Mouse (Mus musculus) limb, embryonic 14.5 days (tissue): ENCODE measurements at regions not wholly inside any gene's neighbourhood (a gene's known extent, or its start where the extent isn't known, plus 50 kb on each side); places are given as distances from the start of the nearest gene placed in this dataset.
"Not testable (repeated sequence)": the region's sequence is repeated elsewhere in the genome, so short reads cannot be mapped to it uniquely, and the experiment has no call there.

ENCODE experiments used
- ATAC-seq: fragments of 200-750 bp; cut with Nextera tagmentation; 2 replicates; pipeline ENCODE4 v1.8.0; 2017; ENCODE audit warnings: low read depth, moderate number of reproducible peaks, moderate TSS enrichment; ENCODE audit not compliant: low FRiP score
- DNase-seq: peaks from one replicate; pipeline ENCODE4 v3.0.0-alpha.2; 2015; ENCODE audit warnings: low spot score
- H3K27ac ChIP-seq: fragments of 300-500 bp; sonication (generic); replicated peaks from 2 replicates; pipeline ENCODE4 v1.5.1; 2014; ENCODE audit warnings: low read depth, mild to moderate bottlenecking, low read length, moderate library complexity, mixed read lengths
- H3K27me3 ChIP-seq: fragments of 300-500 bp; sonication (generic); 2 replicates; pipeline ENCODE4 v1.6.1; 2014; ENCODE audit warnings: low read length, mixed read lengths; ENCODE audit not compliant: control insufficient read depth, insufficient read depth
- H3K36me3 ChIP-seq: fragments of 300-500 bp; sonication (generic); 2 replicates; pipeline ENCODE4 v1.6.1; 2014; ENCODE audit warnings: mild to moderate bottlenecking, low read length, moderate library complexity, mixed read lengths; ENCODE audit not compliant: control insufficient read depth, insufficient read depth
- H3K4me1 ChIP-seq: fragments of 300-500 bp; sonication (generic); 2 replicates; pipeline ENCODE4 v1.6.1; 2014; ENCODE audit warnings: antibody characterized with exemption, low read length, mixed read lengths; ENCODE audit not compliant: control insufficient read depth, insufficient read depth
- H3K4me2 ChIP-seq: fragments of 300-500 bp; sonication (generic); replicated peaks from 2 replicates; pipeline ENCODE4 v1.6.1; 2014; ENCODE audit warnings: low read depth, mild to moderate bottlenecking, low read length, moderate library complexity; ENCODE audit not compliant: severe bottlenecking
- H3K4me3 ChIP-seq: fragments of 300-500 bp; sonication (generic); replicated peaks from 2 replicates; pipeline ENCODE4 v1.5.1; 2014; ENCODE audit warnings: low read length
- H3K9ac ChIP-seq: fragments of 300-500 bp; sonication (generic); 2 replicates; pipeline ENCODE4 v1.6.1; 2014; ENCODE audit warnings: mild to moderate bottlenecking, low read depth, low read length, moderate library complexity; ENCODE audit not compliant: severe bottlenecking
- H3K9me3 ChIP-seq: fragments of 300-500 bp; sonication (generic); 2 replicates; pipeline ENCODE4 v1.6.1; 2016; ENCODE audit warnings: low read length; ENCODE audit not compliant: control insufficient read depth
- POLR2A ChIP-seq: fragments of 200-500 bp; IDR thresholded peaks from 2 replicates; pipeline ENCODE4 v1.8.0; 2012; ENCODE audit warnings: inconsistent platforms, mild to moderate bottlenecking, moderate library complexity, borderline replicate concordance; ENCODE audit not compliant: insufficient read depth, insufficient read length; ENCODE audit errors: extremely low read depth
- WGBS: fragments of 180-500 bp; shearing (Covaris S2); extraction: QIAGEN DNeasy Blood & Tissue Kit; methylation state at CpG from one replicate; pipeline ENCODE4 v1.1.7; 2014; 5-methylcytosine and 5-hydroxymethylcytosine counted together

DNA sequence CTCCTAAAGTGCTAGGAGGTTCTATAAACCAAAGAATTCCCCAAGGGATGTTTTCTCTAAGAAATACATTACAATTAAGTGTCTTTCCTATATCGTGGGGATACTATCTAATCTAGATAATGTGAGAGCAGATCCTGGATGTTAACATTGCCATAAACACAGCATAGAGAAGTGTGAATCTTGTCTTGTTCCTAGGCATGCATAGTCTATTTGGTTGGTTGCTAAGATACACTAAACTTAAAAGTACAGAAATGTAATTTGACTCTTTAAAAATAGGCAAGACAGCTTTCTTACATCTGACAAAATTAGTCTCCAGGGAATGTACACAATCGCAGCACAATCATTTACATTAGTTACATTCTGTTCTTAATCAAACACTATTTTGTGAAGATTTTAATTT lies 75.4 kb upstream of the Usp25 start:
- Histone ChIP-seq H3K36me3 (no peaks in the 10 kb centered on the region), H3K9me3 (no peaks in the 10 kb centered on the region), H3K27ac (no peak overlapping the region), H3K4me1 (no peaks in the 10 kb centered on the region), H3K4me2 (no peak overlapping the region), H3K4me3 (no peak overlapping the region), H3K27me3 (no peaks in the 10 kb centered on the region), H3K9ac (no peak overlapping the region)
- no peak for ATAC-seq
- 72% methylated on average over 2 of the region's 2 CpGs for WGBS
- no peak for TF ChIP-seq POLR2A
- DNase-seq, result no peak

DNA sequence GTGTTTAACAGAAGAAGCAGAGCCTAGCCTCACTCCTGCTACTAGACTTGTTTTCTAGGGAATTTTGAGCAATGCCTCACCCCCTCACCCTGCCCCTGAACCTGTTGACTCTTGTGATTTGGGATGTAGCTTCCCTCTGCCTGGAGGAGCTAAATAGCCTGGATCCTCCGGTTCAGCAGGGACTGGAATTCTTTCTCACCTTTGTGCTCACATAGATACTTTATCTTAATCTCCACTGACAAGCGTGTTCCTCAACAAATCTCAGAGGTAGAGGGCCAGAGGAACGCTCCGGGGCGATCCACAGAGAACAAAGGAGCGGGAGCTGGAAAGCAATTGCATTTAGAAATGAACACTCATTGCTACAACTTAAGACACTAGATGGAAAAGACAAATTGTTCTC lies 85.6 kb upstream of the Usp25 start:
- no peaks in the 10 kb centered on the region for H3K27me3 ChIP-seq
- H3K9ac ChIP-seq, result no peak overlapping the region
- WGBS, result 76% methylated on average over 6 of the region's 6 CpGs
- H3K4me1 ChIP-seq, result no peaks in the 10 kb centered on the region
- DNase-seq, result peak; percentile 8
- no peak for ATAC-seq
- no peak overlapping the region for H3K27ac ChIP-seq
- no peaks in the 10 kb centered on the region for H3K36me3 ChIP-seq
- H3K4me2 ChIP-seq, result no peak overlapping the region
- H3K4me3 ChIP-seq, result no peak overlapping the region
- no peak for TF ChIP-seq POLR2A
- no peaks in the 10 kb centered on the region for H3K9me3 ChIP-seq

DNA sequence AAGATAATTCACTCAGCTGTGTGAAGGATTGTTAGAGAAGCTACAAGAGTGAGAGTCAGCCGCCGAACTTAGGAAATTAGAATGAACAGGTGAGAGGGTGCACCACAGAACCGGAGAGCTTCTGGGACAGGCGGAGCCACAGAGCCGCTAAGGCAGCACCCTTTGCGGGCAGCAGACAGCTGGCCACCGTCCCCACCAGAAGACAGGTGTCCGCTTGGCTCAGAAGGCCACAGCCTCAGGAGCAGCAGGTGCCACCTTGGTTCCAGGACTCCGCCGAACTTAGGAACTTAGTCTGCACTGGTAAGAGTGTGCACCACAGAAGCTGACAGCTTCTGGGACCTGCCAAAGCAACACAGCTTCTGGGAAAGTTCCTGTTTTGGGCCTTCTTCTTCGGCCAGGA lies 93.4 kb upstream of the Usp25 start:
- H3K4me2 ChIP-seq, H3K27ac ChIP-seq, H3K9me3 ChIP-seq, ATAC-seq, H3K4me3 ChIP-seq, DNase-seq, H3K9ac ChIP-seq, H3K27me3 ChIP-seq, H3K4me1 ChIP-seq, H3K36me3 ChIP-seq: not testable (repeated sequence)
- WGBS, result 89% methylated on average over 11 of the region's 11 CpGs

DNA sequence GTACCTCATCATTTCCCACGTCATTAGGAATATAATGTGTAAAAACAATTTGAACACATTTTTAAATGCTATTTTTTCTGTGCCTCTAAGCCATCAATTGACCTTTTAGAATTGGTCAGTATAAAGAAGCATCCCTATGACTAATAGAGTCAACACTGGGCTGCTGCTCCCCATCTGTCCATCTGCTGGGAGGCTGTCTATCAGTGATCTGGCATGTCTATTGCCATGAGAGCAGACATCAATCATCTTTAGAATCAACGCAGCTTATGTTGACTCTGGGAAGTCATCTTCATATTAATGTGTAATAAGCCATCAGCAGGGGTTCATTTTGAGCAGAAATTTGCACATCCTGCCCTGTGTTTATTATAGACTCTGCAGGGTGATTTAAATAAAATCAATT lies 94.9 kb upstream of the Usp25 start:
- H3K4me3 ChIP-seq, result no peak overlapping the region
- H3K9ac ChIP-seq, result no peak overlapping the region
- no peaks in the 10 kb centered on the region for H3K27me3 ChIP-seq
- H3K27ac ChIP-seq, result no peak overlapping the region
- TF ChIP-seq POLR2A, result no peak
- ATAC-seq (no peak), DNase-seq (no peak)
- WGBS, result 85% methylated on average over 2 of the region's 2 CpGs
- H3K4me2 ChIP-seq, result no peak overlapping the region
- H3K4me1 ChIP-seq, result no peaks in the 10 kb centered on the region
- H3K36me3 ChIP-seq, result no peaks in the 10 kb centered on the region
- H3K9me3 ChIP-seq, result no peaks in the 10 kb centered on the region

DNA sequence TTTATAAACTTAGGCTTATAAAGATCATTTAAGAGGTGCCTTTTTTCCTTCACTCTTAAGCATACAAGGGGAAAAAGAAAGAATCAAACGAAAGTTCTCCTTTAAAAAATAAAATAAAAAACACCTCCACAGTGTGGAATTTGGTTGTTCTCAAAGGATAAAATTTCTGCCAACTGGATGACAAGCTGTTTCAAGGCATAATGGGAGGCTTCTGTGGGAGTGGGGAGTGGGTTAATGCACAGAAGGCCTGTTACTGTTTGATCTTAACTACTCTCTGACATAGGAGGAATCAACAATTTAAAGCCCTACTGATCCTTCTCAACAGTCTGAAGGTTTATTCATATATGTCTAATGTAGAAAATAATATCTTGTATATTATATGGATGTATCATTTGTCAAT lies 99.2 kb upstream of the Usp25 start:
- H3K9ac ChIP-seq, result no peak overlapping the region
- H3K4me3 ChIP-seq, result no peak overlapping the region
- no peak for DNase-seq
- H3K4me1 ChIP-seq, result no peaks in the 10 kb centered on the region
- H3K27me3 ChIP-seq, result no peaks in the 10 kb centered on the region
- no peaks in the 10 kb centered on the region for H3K9me3 ChIP-seq
- no peak overlapping the region for H3K4me2 ChIP-seq
- 63% methylated on average over 1 of the region's 1 CpGs for WGBS
- no peak for ATAC-seq
- no peak for TF ChIP-seq POLR2A
- no peaks in the 10 kb centered on the region for H3K36me3 ChIP-seq
- H3K27ac ChIP-seq, result no peak overlapping the region
